Mouse (Mus musculus): ENCODE measurements at regions not wholly inside any gene's neighbourhood (a gene's known extent, or its start where the extent isn't known, plus 50 kb on each side); places are given as distances from the start of the nearest gene placed in this dataset.

DNA sequence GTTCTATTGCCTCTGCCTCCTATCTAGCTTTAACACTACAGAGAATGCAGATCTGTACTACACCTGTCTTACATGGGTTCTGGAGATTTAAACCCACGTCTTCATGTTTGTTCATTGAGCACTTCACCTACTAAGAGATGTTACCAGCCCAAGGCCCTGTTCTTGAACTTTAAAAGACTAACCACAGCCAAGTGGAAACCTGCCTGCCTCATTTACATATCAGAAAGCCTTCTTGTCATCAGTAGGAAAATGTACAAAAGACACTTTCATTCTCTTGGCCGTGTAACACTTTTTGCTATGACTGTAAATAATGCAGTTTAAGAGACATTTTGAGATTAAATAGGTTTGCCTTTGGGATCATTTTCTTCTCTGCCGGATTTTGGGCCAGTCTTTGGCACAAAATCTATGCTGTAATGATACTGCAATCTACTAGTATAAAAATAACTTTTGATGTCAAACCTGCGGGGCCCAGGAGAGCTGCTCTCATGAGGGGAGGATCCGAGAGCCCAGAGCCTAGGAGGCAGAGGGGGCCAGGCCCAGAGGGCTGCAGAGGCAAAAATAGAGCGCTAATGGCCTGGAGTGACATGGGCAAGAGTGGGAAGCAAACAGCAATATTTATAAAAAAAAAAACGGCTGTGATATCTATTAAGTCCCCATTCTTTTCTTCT lies 318.4 kb upstream of the Myo3a start:
- no peak for DNase-seq (ENCODE audit: low read depth, low spot score)

DNA sequence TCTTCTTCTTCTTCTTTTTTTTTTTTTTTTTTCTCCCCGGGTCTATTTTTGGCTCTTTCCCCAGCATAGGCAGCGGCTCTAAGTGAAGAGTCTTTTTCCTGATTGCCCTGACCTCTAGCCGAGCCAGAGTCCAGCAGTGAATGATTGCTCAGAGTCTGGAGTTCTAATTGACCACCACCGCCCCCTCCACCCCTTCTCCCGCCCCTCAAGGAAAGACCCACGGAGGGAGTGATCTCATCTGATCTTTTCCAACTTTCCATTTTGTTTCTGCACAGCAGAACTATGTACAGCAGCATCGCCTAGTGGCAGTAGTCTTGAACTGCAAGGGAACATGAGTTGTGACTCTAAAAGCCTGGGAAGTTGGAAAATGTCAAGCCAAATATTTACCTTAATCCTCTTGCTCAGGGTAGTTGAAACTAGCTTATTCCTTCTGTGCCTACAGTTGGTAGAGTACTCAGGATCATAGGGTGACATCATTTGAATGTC lies 317.8 kb upstream of the Myo3a start:
- peak; percentile 51 for DNase-seq (ENCODE audit: low read depth, low spot score)

DNA sequence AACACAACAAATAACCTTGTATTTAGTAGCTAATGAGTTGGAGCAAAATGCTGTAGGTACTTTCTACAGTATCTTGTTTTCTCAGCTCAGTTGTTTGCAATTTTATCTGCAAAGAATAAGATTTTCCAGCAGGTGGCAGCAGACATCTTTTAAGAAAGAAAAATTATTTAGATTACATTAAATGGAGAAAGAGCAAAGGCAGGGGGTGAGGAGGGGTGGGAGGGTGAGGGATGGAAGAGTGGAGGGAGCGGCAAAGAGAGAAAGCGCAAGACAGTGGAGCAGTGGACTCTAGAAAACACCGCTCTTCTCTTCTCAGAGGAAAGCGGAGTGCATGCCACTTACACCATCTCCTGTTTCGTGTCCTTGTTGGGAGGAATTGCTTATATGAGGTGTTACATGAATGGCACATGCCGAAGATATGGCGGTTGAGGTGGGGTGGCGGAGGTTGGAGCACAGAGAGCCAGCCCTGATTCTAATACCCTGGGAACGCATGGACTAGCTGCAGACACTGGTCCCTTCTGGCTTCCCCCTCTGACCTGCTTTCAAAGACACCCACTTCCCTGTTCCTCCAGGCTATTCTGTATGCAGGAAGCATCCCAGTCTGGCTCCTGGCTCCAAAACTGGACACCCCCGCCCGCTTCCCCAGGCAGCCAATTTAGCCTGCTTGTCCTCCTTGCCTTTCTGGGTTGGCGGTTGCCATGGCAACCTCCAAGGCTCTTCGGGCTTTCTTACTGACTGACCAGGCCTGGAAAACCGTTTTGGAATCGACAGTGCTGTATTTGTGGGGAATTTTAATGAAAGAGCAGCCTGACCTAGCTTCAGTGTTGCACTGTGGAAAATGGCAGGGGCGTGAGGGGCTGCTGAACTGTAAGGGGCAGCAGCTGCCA lies 309.3 kb upstream of the Myo3a start:
- peak; percentile 90 for DNase-seq (ENCODE audit: low read depth, low spot score)

DNA sequence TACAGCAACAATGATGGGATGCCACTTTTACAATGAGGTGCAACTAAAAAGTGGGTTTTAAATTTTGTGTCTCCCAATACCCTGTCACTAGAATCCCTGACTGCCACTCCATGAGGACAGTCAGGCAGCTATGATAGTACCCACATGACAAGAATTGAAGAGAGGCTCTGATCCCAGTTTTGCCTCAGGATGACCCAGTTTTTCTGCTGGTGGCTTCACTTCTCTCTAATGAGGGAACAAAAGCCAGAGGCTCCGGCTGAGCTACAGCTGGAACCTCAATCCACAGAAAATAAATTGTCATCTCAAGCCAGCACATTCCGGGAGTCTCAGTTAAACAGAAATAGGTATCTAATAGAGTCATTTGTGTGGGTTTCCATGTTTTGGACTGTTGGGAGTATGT lies 308.2 kb upstream of the Myo3a start:
- DNase-seq (ENCODE audit: low read depth, low spot score): no peak

DNA sequence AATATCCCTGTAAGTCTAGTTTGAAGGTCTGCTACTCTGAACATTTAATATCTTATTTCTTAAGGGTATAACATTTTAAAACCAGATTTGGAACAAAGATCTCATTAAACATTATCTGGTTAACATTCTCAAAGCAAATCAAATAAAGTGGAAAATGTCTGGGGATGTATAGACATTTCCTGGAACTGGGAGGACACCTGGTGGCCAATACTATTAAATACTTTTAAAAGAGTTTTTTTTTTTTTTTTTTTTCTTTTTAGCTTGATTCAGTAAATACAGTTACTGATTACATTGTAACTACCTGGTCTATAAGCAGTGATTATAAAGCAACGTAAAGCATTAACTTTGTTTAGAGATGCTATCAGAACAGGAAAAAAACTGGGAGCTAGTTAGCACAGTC lies 299.6 kb upstream of the Myo3a start:
- DNase-seq (ENCODE audit: low read depth, low spot score): no peak

DNA sequence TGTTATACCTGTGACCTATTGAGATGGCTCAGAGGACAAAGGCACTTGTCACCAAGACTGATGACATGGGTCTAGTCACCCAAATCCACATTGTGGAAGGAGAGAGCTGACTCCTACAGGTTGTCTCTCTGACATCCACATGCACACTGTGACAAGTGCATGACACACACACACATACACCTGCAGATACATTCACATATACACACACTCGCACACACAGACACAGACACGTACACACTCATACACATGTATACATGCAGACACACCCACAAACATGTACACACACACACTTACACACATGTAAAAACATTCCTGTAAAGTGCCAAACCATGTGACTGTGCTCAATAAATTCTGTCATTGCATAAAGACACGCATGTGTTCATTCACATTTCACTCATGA lies 287.3 kb upstream of the Myo3a start:
- no peak for DNase-seq (ENCODE audit: low read depth, low spot score)

DNA sequence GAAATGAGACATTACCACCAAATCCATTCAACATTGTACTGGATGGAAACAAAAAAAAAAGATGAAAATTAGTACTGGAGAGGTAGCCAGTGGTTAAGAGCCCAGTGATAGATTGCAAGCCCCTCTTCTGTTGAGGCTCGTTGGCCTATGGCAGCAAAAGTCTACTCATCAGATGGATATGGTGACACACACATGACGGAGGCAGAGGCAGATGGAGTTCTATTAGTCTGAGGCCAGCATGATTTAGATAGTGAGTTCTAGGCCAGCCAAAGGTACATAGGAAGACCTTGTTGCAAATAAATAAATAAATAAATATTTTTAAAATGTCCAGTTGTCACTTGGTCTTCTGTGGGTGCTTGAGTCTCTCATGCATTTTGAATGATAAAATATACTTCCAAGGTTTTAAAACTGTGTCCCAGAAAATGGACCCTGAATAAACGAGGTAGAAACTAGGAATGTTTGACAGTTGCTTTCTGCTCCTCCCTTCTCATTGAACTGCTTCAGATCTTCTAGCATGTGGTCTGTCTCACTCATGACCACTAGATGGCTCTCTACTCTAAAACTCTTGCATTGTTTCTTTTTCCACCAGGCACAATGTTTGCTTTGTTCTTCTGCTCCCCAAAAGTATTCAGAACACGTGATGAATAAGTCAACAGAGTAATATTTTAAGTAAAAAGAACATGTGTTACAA lies 286.4 kb upstream of the Myo3a start:
- no peak for DNase-seq (ENCODE audit: low read depth, low spot score)

DNA sequence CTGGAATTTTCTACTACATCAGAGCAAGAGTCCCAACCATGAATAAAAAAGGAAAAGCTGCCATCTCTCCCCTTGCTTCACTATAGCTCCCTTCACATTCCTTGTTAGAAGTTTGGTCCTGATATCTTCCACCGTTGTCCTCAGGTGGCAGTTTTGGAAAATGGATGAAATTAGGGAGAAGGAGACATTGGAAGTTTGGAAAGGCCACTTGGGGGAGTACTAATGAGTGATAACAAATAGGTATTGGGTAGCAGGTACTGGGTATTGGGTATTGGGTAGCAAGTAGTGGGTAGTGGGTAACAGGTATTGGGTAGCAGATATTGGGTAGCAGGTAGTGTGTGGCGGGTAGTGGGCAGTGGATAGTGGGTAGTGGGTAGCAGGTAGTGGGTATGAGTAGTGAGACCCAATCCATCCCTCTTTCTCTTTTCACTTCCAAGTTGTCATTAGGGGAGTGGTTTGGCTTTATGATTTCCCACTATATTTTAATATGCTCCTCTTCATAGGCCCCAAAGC lies 285.8 kb upstream of the Myo3a start:
- DNase-seq (ENCODE audit: low read depth, low spot score): no peak

DNA sequence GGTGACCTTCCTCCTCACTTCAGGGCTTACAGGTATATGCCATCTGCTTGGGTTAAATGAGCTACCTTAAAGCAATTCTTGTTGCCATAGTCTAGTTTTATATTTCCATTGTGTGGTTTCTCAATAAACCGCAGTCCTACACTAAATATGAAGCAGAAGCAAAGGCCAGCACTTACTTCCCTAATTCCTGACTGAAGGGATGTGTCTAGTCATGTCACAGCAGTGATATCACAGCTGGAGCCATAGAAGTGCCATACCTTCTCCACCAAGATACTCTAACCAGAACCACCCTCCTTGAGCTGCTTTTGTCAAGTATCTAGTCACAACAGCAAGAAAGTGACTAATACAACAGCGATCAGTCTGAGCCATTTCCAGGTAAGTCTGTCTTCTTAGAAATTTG lies 283.6 kb upstream of the Myo3a start:
- no peak for DNase-seq (ENCODE audit: low read depth, low spot score)

DNA sequence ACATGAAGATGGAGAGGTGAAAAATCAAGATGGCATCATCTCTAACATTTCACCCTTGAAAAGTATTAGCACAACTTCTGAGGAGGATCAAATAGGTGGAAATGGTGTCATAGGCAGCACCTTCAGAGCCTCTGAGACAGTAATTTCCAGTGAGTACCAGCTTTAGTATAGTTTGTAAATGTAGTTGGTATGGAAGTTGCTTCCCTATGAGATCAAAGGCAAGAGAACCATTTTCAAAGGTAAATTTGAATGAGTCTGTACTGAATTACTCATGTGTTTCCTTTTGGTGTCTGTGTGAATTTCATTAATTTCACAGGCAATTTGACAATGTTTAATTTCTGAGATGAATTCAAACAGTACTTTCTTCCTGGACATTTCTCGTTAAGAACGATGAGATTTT lies 280.8 kb upstream of the Myo3a start:
- DNase-seq (ENCODE audit: low read depth, low spot score): no peak

DNA sequence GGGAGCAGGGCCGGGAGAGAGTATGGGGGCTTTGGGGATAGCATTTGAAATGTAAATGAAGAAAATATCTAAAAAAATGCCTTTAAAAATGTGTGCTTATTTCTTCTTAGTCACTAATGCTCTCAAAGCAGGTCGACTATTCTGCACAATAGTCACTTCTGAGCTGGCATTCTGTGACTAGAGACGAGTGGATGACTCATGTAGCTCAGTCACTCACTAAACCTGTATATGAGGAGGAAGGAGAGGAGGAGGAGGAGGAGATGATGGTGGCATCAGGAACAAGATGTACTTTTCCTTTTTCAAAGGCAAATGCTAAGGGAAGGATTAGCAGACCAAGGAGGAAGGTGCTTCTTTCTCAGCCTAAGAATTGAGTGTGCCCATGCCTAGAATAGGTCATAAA lies 276.0 kb upstream of the Myo3a start:
- DNase-seq (ENCODE audit: low read depth, low spot score): no peak

DNA sequence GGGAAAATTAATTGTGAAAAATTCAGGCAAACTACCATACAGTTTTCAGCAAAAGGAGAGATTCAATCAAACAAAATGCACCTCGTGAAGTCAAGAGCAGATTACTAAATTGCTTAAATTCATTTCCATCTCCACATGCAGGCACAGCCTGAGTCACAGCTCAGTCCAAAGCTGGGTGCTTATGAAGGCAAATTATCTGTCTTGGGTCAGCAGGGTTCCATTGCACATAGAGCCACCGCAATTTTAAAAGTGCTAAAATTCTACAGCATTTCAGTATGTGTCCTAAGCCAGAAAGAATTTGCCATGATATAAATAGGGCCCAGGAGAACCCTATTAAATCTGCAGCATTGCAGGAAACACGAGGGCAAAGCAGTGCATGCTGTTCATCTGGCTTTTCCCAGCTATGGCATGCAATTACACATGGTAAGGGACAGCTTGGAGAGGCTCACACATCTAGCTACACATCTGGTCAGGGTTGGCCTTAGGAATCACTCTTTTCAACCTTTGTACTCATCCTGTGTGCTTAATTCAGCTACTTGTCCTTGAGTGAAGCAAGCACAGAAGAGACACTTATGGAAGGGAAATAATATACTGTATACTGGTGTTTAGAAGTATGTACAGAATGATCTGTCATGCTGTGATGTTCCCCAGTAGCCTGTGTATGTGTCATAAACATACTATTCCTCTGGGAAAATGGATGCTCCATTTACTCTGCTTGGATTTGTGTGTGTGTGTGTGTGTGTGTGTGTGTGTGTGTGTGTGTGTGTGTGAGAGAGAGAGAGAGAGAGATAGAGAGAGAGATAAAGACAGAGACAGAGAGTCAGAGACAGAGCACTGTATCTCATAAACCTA lies 271.0 kb upstream of the Myo3a start:
- DNase-seq (ENCODE audit: low read depth, low spot score): no peak

DNA sequence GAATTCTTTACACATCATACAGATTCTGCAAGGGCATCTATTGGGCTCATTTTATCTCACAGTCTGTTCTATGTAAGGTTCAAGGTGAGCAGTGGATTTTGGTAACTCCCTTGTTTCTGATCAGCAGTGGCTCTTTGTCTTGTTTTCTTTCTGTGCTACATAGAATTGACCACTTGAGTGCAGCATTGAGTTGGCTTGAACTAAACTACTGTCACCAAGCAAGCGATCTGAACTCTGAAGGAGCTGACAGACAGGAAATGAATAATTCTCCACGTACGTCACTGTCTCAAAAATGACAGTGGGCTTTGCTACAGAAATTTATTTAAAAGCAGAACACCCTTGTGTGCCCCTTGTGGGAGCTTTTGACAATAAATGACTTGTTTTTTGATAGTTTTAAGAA lies 268.9 kb upstream of the Myo3a start:
- peak; percentile 77 for DNase-seq (ENCODE audit: low read depth, low spot score)

DNA sequence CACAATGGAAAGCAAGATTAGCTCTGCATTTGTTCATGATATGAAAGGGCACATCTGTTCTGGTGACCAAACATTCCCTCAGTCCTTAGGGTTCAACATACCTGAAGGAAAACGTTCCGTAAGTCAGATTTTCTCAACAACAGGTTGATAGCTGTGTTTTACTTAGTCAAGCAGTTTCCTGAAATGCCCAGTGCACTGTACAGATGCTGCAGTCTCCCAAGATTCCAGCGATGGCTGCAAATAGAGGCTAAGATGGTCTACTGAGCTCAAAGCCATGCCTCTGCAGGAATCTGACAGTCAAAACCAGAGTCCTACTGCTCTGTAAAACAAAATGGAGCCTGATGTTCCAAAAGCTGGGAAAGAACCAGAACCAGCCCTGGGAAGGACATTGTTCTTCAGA lies 268.5 kb upstream of the Myo3a start:
- peak; percentile 18 for DNase-seq (ENCODE audit: low read depth, low spot score)

DNA sequence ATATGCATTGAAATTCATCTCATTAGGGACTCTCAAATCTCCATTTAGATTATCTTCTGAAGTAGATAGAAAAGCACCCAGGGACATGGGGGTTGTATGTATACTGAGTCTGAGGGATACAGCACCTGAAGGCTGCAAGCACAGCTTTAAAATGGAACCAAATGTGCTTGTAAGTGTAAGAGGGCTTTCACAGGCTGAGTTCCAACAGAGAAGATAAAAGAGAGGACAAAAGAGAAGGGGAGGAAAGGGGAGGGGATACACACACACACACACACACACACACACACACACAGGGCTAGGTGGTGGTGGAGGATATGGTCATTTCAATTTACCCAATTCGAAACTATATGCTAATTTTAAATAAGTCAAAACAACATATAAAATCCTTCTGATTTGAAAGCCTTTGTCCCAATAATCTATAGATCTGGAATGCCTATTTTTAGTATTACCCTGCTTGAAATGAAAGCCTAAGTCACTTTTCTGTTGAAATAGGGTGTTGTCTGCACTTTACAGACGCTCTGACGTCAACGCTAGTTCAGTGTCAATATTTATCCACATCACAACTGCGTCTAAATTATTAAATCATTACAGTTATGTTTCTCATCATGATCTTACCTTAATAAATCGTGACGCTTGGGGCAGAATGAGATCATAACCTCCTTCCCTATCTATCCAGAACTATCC lies 263.8 kb upstream of the Myo3a start:
- no peak for DNase-seq (ENCODE audit: low read depth, low spot score)

DNA sequence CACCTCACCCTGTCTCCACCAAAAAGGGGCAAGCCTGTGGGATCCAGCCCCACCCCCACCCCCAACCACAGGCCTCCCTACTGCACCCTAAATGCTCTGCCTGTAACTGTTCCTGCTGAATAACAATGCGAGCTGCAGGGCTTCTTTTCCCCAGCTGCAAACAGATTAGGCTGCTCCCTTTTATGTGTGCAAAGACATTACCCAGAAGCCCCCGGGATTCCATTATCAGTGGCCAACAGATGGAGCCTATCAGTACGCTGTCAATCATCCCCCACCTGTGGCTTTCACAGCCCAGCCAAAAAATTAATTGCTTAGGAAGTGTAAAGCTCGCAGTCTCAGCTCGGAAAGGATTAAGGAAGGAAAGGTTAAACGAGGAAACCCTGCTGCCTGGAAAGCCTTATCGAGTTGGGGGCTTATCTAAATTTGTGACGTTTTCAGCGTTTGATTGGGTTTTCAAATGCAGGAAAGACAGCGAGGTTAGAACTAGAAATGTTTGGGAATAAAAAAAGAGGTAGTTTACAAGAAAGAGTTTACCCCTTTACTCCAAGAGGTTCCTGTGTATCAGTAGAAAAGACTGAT lies 263.2 kb upstream of the Myo3a start:
- DNase-seq (ENCODE audit: low read depth, low spot score): peak; percentile 62

DNA sequence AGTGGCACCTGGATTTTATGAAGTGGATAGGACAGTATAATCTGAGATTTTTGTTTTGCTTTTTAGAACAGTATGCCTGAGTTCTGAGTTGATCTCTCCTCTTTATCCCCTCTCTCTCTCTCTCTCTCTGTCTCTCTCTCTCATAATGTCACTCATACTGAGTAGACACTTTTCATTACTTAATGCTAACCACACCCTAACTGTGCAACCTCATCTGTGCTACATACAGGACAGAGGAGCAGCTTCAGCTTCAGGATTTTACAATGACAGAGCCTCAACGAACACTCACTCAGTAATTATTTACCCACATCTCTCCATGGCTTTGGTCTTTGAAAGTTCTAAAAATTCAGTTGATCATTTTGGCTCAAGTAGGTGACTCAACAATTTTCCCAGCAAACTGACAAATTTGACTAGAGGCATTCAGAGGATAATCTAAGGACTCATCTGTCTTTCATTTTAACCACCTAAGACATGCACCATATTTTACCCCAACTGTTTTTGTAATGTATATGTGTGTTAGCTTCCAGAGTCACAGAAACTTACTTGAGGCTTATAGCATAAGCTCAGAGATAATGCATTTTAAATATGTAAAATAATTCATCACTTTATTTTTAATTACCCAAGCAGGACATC lies 256.4 kb upstream of the Myo3a start:
- DNase-seq (ENCODE audit: low read depth, low spot score): no peak

DNA sequence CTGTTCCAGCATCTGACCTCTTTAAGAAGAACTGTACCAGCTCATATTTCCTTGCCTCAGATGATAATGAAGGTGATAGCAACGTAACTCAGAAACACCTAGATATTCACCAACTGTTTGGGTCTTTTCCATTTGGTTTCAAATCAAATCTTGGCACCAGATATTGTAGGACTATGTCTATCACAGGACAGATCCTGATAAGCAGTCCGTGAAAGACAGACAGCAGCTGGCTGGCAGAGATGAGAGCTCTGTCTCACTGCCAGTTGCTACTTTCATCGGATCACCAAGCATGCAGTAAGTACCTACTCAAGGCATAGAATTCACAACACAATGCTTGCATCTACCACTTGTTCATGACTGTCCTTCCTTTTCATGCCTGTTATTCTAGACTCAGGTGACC lies 252.7 kb upstream of the Myo3a start:
- no peak for DNase-seq (ENCODE audit: low read depth, low spot score)

DNA sequence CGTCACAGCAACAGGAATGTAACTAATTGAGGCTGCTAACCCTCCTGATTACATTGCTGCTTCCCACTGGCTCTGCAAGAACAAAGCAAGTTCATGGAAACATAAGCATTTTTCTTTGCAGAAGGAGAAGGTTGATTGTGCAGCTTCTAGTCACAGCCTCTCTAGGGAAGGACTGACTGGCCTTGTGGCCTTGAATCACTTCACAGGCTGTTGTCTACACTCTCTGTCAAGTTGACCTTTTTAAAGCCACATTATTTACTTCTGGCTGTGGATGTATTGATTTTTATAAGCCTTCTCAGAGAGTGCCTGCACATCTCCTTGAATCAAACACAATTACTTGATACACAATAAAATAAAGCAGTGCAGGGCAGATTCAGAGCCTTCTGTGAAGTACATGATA lies 251.8 kb upstream of the Myo3a start:
- DNase-seq (ENCODE audit: low read depth, low spot score): no peak

DNA sequence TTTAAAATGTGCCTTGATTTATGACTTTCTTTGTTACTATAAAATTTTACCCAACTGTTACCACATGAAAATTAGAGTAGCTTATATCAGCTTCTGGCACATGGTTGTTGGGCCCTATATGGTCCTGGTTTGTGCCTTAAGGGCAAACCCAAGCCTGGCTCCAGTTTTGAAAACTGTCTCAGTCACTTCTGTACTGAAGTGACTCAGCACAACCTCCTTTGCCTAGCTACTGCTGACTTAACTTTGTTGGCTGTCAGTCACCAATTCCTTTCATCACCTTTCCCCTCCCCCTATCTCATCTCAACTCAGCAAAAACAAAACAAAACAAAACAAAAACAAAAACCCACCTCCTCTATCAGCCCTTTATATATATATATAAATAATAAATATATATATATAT lies 251.0 kb upstream of the Myo3a start:
- no peak for DNase-seq (ENCODE audit: low read depth, low spot score)
